Mouse (Mus musculus) CD4-positive, CD25-positive, alpha-beta regulatory T cell, adult 4 months (primary cell): Measurements from ENCODE around the gene Smim13. TPM values are rescaled to one million over a fixed set of nuclear protein-coding genes. Genes with fewer than 3 reads are reported as not detected.
"Not testable (repeated sequence)": the region's sequence is repeated elsewhere in the genome, so short reads cannot be mapped to it uniquely, and the experiment has no call there.

ENCODE experiments used
- ATAC-seq: one replicate; pipeline ENCODE4 v1.8.0; 2017
- polyA plus RNA-seq, 2 experiments: library from polyadenylated mRNA; unstranded; fragments of 100-300 nt; shearing (Covaris generic); gene quantifications; one replicate each; pipeline ENCODE4 v1.2.1; 2017

Gene Smim13
- polyA plus RNA-seq, 2 experiments from 2014 or later: 2.4 to 4.1 TPM

DNA sequence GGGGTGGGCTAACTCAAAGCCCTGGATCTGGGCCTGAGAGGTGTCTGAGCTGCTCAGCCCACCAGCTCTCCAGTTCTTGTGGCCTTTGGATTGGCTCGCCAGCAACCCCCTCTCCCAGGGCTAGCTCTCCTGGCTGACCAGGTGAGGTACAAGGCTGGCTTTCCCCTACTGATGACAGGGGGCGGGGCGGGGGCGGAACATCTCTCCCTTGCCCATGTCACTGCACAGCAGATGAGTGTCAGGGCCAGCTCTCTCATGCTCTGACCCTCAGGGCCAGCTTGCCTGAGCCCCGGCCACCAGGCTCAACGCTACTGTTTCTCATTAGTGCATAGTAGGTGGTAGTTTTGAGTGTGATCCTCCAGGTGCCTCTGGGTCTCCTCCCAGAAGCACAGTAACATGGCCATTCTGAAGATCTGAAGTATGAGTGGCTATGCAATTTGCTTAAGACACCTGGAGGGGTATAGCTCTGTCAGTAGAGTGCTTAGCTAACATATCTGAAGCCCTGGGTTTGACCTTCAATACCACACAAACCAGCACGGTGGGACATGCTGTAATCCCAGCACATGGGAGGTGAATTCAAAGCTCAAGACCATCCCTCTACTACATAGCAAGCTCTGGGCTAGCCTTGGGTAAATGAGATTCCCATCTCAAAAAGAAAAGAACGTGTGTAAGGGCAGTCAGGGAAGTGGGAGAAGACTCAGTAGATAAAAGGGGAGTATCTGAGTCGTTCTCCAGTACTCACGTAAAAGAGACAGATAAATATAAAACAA lies 11.4 kb upstream of the Smim13 start:
- no peak for ATAC-seq

DNA sequence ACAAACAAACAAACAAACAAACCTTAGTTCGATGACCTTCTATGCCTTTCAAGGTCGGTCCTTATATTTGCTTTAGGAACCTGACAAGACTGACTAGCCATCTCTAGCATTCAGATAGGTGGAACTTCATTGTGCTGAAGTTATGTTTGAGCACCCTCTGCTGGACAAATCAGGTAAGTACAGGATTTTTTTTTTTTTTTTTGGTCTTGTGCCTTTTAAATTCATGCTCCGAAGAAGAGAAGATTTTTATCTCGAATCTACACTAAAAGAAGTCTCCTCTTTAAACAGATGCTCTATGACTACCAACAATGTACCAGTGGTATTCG lies 10.9 kb upstream of the Smim13 start:
- peak; percentile 61 for ATAC-seq

DNA sequence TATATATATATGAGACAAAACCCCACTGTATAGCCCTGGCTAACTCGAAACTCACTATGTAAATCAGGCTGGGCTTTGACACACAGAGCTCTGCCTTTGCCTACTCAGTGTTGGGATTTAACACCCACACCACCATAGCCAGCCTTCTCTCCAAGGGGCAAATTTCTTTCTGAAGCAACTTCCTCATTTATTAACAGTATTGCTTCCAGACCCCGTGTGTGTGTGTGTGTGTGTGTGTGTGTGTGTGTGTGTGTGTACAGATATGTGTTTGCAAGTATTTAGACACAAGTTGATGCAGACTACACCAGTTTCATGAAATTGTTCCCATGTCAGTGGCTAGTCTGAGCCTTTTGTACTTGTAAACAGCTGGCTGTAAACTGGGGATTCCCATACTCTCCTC lies 8.1 kb upstream of the Smim13 start:
- no peak for ATAC-seq

DNA sequence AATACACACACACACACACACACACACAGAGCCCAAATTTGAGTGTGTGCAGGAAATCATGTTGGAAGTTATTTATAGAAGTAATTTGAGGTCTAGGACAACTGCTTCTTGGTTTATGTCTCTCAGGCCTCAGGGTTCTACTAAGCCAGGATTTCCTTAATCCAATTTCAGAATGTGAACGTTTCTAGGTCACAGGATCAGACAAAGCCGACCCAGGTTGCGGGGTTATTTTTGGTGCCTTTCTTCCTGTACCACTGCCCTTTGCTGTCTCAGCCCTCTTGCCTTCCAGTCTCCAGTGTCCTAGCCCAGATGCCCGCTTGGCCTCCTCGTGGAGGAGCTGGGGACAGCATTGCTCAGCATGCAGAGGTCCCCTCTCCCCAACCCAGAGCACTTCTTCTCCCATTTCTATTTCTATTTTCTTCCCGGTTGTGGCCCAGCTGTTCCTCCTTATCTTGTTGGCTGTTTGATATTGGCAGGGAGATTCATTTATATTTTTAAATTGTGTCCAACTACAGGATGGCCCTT lies 5.3 kb upstream of the Smim13 start:
- no peak for ATAC-seq

DNA sequence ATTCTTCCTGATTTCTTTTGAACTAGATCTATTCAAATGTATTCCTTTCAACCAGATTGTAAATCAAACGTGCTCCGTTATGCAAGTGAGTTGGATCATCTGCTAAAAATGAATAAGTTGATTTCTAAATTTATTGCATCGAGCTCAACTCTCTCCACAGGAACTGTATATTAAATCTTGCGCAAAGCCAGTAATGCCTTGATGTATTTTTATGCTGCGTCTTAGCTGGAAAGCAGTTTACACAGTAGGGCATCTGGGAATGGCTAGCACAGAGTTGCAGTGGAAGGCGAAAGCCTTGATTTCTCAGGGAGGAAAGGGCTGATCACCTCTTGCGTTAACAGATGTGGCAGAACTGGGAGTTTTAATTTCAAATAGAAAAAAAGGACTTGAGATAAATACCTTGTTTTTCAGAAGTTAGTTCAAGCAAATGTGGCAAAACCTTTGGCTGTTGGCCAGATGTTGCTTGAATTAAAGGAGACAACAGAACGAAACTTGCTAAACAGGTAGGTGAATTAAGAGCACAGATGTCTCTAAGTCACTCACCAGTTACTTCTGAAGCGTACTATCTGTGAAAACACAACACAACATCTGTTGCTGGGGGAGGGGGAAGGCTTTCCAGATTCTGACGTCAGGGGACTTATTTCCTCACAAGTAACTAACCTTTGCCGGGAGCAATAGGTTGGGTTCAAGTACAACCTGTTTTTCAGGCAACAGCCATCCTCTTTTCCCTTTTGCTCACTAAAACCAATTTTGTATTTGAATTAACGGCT lies 708 bp upstream of the Smim13 start:
- ATAC-seq: peak; percentile 12

DNA sequence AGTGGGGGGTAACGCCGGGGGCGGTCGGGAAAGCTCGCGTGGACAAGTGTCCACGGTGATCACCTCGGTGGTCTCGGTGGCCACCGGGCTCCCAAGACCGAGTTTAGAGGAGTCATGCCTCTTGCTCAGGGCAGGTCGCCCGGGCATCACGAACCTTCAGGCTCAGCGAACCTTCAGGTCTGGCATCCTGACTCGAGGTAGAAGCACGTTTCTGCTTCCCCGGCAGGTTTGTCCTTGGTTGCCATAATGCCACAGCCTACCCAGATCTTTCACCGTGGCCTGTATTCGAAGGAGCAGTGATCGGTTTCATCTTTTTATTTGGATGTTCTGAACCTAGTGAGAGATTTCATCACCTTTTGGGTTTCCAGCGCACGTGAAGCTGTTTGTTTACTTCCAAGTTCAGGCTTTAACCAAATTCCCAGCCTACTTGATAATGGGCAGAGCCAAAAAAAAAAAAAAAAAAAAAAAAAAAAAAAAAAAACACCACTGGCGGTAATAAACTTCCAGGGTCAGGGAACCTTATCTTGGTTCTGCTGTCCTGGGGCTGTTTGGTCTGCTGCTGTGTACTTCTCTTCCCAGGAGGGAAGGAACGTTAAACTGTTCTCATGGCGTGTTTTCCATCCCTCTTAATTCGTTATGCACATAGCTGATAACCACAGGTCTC lies 806 bp downstream of the Smim13 start:
- no peak for ATAC-seq

DNA sequence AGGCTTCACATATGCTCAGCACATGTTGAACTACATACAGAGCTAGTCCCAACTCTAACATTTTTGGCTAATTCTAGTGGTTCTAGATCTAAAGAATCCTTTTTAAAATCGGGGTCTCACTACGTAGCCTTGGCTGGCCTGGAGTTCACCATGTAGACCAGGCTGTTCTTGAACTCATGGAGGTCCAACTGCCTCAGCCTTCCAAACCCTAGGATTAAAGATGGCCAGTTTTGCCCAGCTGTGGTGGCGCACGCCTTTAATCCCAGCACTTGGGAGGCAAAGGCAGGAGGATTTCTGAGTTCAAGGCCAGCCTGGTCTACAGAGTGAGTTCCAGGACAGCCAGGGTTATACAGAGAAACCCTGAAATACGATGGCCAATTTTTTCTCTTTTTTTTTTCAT lies 1.6 kb downstream of the Smim13 start:
- ATAC-seq: not testable (repeated sequence)

DNA sequence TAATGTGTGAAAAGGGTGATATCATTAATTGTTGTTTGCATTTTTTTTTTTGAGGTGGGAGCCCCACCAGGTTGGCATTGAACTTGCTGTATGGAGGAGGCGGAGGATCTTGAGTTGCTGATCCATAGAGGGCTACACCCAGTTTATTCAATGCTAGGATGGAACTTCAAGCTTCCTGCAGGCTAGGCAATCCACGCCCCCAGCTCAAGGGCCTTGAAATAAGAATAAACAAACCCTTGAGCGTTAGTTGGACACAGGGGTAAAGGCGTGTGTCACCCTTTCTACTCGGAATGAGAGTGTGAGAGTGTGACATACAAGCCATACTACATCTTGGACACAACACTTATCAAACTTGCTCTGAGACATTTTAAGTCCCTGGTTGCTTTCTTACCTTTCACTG lies 2.0 kb downstream of the Smim13 start:
- ATAC-seq: no peak

DNA sequence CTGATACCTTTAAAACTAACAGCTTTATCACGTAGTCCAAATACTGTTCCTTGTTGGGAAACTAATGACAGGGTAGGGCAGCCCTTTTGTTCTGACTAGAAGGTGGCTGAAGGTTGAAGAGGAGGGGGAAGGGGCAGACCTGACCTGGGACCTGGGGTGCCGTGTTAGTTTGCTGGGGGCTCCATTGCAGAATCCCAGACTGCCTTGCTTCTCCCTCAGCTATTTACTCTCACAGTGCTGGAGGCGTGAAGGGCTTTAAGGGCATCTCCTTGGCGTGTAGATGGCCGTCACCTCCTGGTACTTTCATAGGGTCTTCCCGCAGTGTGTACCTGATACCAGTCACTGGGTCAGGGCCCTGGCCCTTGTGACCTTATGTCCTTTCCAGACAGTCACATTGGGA lies 2.5 kb downstream of the Smim13 start:
- ATAC-seq: no peak

DNA sequence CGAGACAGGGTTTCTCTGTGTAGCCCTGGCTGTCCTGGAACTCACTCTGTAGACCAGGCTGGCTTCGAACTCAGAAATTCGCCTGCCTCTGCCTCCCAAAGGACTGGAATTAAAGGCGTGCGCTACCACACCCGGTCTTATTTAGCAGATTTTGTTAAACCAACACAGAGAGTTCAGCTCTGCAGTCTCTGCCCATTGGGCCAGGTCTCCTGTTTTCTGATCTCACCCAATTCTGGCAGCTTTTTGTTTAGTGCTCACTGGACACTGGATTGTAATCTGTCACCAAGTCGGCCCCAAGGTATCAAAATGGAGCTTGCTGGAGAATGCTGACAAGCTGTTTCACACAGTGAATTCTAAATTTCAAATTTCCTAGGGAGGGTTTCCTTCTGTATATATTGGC lies 3.1 kb downstream of the Smim13 start:
- ATAC-seq: no peak

DNA sequence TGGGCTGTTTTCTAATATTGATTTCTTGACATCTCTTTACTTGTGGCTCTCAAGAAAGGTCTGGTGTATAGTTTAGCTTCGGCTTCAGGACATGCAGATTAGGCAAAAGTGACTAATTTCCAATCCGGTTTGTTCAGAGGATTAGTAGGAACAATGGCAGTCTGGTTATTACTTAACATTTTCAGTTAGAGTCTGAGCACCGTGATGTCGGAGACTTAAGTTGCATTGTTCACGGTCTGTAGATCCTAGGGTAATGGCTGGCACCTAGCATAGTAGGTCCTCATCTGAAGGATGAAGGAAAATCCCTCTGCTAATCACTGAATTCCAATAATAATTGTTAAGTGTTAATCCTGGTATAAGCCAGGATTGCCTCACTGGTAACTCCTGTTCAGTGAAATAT lies 6.5 kb downstream of the Smim13 start:
- no peak for ATAC-seq

DNA sequence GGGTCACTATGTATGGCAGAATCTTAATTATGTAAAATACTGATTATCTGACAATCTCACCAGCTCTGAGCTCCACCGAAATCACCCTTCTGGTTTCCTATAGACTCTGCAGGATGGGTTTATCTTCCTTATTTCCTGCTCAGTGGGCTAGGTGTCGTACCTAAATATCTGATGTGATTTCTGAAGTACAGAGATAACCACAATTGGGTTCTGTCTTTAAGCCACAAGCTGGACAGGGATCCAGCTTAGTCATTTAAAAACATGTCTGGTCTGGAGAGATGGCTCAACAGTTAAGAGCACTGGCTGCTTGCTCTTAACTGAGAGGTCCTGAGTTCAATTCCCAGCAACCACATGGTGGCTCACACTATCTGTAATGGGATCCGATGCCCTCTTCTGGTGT lies 7.3 kb downstream of the Smim13 start:
- no peak for ATAC-seq

DNA sequence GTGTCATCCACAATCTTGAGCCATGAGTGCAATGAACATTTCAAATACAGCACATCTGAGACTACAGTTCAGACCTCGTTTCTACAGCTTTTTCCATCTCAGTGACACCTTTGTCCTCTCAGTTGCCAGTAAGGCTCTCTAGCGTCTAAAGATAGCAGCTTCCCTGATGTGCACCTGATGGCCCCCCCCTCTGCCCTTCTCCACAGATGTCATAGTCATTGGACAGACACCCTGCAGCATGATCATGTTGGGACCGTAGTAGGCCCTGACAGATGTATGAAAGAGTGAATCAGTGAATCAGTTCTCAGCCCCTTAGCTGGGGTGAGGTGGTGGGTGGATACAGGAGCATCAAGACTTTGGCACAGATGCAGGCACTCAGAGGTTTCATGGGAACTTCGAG lies 8.2 kb downstream of the Smim13 start:
- ATAC-seq: no peak

DNA sequence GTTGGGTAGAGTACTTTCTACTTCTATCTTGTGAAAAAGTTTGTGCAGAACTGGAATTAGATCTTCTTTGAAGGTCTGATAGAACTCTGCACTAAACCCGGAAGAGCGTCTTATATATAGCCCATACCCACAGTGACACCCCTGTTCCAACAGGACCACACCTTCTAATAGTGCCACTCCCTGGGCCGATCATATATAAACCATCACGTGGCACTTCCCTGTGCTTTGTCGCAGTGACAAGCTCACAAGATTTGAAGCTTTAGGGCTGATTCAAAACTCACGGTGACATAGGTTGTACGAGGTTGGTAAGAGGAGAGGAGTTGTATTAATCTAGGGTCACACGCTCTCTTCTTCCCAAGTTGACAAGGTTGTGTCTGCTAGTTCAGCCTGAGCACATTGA lies 12.0 kb downstream of the Smim13 start:
- ATAC-seq: not testable (repeated sequence)

DNA sequence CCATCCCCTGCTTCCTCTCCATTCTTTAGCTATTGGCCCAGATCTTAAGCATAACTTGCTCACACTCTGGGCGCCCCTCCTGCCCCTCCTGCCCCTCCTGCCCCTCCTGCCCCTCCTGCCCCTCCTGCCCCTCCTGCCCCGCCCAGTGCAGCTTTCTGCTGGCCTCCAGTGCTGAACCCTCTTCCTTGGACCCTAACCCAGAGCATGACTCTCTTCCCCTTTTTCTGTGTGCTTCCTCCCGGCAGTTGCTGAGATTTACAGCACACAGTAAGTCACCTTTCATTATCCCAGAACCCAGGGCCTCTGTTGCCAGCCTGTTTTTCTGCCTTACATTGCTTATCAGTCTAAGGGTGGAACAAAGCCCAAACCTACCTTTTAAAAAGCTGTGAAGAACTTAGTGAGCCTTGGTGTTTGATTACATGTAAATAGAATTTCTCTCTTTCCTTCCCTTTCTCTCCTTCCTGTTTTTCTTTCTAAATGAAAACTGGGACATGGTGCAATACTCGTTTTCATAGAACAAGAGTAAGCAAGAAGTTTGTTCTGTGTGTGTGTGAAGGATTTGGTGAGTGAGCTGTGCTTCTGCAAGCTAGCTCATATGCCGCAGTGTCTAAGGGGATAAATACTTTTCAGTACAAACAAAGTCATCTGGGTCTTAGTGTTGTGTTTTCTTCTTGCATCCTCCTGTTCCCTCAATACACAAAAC lies 13.8 kb downstream of the Smim13 start:
- ATAC-seq: no peak

DNA sequence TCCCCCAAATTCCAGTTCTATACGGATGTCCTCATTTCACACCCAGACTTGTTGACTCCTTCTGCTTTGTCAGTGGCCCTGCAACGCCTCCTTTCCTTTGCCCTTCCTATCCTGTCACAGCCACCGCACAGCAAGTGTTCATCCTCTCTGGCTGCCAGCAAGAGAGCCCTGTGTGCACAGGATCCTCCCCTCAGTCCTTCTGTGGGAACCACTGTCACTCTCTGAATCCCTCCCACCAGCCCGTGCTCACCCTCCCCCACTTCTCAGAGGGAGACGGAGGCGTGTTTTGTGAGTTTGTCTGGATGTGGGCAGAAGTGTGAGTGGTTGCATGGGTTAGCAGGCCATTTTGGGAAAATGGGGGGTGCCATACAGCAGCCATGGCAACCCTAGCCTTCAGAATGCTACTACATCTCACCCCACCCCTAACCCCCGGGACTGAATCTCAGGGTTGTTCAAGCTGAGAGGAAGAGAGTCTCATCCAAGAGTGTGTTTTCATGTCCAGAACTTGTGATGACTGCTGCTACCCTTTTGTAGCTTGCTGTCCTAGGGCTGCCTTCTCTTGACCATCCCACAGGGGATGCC lies 18.3 kb downstream of the Smim13 start:
- no peak for ATAC-seq

DNA sequence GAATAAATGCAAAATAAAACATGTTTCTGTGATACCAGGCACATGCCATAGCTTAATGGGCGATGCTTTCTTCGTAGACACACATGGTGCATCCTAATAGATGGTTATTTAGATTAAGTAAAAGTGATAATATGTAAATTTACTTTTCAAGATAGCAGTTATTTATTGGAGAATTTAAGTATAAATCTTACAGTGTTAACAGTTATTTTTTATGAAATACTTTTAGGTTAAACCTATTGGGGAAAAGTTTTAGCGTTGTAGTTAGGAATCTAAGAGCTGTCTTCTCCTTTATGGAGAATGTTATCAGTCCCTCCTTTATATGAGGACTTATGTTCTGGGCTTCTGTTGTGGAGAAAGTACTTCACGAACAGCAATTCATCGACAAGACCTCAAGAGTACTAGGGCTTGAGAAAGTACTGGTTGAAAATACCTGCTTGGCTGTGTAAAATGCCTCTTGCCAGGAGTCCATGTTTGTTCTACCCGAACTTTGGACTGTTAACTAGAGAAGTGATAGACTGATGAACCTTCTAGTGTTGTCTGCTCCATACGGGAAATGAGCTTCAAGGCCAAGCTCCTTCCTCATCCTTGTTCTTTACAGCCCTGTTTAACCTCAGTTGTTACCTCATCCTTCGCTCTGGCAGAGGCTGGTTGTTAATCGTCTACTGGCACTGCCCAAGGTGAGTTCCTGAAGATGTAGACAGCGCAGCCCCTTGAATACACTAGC lies 24.4 kb downstream of the Smim13 start, which contains the start of gene Gm17364:
Gene Gm17364, minus strand, starts transcription at position 51 of the 724 bp plus-strand sequence.
- no peak for ATAC-seq

DNA sequence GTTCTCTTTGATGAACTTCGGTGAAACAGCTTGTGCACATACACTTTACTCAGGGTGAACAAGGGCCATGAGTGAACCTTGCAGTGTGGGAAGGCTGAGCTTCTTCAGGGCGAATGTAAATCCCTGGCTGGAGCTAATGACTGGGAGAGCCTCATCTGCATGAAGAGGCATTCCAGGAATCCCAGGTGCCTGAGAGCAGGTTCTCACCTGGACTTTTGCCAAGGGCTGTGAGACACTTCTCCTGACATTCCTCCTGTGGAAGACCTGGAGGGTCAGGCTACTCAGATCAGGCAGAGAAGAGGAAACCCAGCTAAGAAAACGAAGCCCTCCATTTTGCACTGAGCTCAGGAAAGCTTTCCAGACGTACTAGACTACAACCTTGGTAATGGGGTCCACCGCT lies 31.1 kb downstream of the Smim13 start:
- no peak for ATAC-seq

DNA sequence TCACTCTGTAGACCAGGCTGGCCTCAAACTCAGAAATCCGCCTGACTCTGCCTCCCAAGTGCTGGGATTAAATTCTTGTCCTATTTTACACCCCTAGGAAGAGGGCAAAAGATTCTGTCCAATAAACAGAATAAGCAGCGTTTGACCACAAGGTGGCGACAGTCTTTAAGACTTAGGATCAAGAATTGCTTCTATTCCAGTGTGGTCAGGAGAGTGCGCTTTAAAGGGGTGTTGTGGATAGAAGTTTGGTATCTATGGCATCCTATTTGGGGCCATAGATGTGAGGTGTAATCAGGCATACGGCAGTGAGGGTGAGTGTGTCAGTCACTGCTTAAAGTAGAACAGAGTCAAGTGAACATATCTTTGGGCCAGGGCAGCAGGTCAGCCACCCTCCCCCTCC lies 33.6 kb downstream of the Smim13 start:
- peak; percentile 71 for ATAC-seq

DNA sequence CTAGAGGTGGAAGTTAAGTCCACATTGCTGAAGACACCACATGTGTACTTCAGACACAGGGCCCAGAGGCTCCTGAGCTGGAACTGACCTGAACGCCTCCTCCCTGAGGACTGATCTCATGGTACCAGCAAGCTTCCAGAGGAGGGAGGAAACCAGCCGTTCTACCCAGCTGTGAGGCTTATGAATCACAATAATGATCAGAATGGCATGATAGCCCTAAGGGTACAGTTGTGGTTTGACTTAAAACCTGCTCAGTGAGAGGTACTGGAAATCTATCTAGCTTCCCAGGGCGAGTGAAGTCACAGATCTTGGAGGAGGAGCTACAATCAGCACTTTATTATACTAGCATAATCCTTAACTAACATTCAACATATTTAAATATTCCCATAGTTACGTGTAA lies 35.8 kb downstream of the Smim13 start:
- ATAC-seq: no peak

DNA sequence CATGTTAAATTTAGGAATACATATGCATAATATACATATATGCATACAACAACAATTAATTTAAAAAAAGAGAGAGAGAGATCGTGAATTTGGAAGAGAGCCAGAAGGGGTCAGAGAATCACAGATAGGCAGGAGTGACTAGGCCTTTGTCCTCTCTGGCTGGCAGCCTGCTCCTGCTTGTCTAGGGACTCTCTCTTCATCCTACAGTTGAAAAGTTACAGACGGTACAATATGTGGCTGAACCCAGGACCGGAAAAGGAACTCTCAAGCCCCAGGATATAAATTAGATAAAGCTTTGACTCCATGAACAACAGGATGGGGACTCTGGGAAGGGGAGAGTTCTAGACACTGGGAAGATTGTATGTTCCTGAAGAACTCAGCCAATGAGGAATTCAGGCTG lies 36.6 kb downstream of the Smim13 start:
- ATAC-seq: no peak

DNA sequence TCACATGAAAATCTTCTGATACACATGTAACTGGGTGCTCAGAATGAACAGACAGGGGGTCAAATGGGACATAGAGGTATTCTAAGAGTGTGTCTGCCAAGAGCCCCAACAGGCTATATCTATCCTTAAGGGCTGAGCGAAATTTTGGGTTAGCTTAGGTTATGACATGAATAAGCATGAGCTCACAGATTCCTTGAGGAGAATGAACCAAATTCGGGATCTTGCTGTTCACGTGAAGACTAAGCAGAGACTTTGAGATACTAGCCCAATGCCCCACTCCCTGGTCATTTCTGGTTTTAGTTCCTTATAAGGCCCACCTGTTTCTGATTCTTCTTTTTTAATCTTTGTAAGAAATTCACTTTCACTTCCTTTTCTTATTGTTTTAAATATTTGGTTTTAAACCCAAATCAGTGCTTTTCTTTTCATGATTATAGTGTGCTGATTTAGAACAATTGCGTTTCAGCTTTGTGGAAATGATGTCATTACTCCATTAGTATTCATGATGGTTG lies 41.9 kb downstream of the Smim13 start:
- no peak for ATAC-seq
